Mouse (Mus musculus): ENCODE measurements around the gene Tmem121. TPM values are rescaled to one million over a fixed set of nuclear protein-coding genes. Genes with fewer than 3 reads are reported as not detected.
"Not testable (repeated sequence)": the region's sequence is repeated elsewhere in the genome, so short reads cannot be mapped to it uniquely, and the experiment has no call there.

The Tmem121 gene
- polyA plus RNA-seq, 1 experiment from 2014 or later: 9.5 TPM

DNA sequence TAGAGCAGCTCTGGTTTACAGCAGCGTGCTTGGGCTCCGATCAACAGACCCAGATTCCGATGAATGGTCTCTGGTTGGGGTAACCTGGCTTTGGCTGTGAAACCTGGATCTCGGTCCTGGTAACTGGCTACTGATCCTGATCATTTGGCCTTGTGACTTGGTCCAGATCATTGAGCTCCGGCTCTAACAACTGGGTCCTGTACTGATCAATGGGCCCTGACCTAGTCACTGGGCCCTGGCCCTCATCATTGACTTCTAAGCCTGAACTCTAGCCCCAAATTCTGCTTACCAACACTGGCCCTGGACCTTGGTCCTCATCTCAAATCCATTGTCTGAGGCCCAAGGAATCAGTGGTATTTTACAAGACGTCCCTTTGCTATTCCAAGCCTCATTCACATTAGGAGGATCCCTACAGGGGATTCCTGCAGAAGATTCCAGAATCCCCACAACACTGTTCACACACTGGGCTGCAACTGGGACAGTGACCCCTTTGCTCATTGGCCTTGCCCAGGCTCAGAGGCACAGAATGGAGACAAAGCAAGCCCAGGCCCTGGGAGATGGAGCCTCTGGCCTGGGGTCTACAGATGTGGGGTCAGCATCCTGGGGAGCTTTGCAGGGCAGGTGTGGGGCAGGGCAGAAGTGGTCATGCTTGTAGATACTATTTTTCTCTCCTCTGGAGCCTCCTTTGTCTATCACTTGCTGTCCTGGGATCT lies 46.0 kb downstream of the Tmem121 start:
- H3K4me3 ChIP-seq (replicated peaks); H3K9me3 ChIP-seq (replicated peaks); H3K27me3 ChIP-seq; H3K9ac ChIP-seq; ATAC-seq (replicated peaks; ENCODE audit: low FRiP score); H3K36me3 ChIP-seq; H3K27ac ChIP-seq; H3K4me1 ChIP-seq; H3K4me2 ChIP-seq: not testable (repeated sequence)
- WGBS: 86% methylated on average over 6 of the region's 6 CpGs

DNA sequence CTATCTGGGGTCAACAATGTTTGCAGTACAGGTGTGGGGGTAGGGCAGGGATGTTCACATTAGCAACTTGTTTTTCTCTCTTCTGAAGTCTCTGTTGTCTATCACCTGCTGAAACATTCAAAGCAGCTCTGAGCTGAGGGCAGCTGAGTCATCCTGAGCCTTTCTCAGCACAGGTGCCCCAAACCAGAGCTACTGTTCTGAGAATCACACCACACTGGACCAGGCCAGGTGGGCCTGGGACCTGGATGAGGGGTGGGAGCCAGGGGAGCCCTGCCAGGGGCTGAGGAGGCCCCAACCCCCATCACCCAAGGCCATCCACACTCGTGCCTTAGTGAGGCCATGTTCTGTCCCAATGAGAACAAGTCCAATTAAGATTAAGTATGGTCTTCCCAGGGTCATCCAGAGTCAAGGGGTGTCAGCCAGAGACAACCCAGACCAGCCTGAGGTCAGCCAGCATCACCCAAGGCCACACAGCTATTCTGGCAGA lies 46.6 kb downstream of the Tmem121 start:
- WGBS: 67% methylated on average over 1 of the region's 1 CpGs
- H3K27me3 ChIP-seq; ATAC-seq (replicated peaks; ENCODE audit: low FRiP score); H3K36me3 ChIP-seq; H3K4me2 ChIP-seq; H3K9me3 ChIP-seq (replicated peaks); H3K27ac ChIP-seq; H3K4me3 ChIP-seq (replicated peaks); H3K9ac ChIP-seq; H3K4me1 ChIP-seq: not testable (repeated sequence)

Other genes starting within 250 kb of the Tmem121 start
- 87.5 and 88.5 TPM in 2 replicates for gene Nudt14, start 243.8 kb upstream of the Tmem121 start, polyA plus RNA-seq (2015; fragmentation: Nextera tagmentation; extraction: Ambion mirVana)
- gene Btbd6, start 209.4 kb upstream of the Tmem121 start, polyA plus RNA-seq (2015; fragmentation: Nextera tagmentation; extraction: Ambion mirVana): 24.7 and 25.3 TPM in 2 replicates
- 62.4 and 70.4 TPM in 2 replicates for gene Brf1, start 185.2 kb upstream of the Tmem121 start, polyA plus RNA-seq (2015; fragmentation: Nextera tagmentation; extraction: Ambion mirVana)
- 12.6 and 14.3 TPM in 2 replicates for gene Pacs2, start 171.4 kb upstream of the Tmem121 start, polyA plus RNA-seq (2015; fragmentation: Nextera tagmentation; extraction: Ambion mirVana)
- gene Tex22, start 111.4 kb upstream of the Tmem121 start, polyA plus RNA-seq (2015; fragmentation: Nextera tagmentation; extraction: Ambion mirVana): 0.80 TPM in 1 of 2 replicates, not detected in the other
- 16.0 and 16.3 TPM in 2 replicates for gene Mta1, start 87.7 kb upstream of the Tmem121 start, polyA plus RNA-seq (2015; fragmentation: Nextera tagmentation; extraction: Ambion mirVana)
- gene Crip2, start 45.7 kb upstream of the Tmem121 start, polyA plus RNA-seq (2015; fragmentation: Nextera tagmentation; extraction: Ambion mirVana): 203 and 210 TPM in 2 replicates
- gene Crip1, start 39.6 kb upstream of the Tmem121 start, polyA plus RNA-seq (2015; fragmentation: Nextera tagmentation; extraction: Ambion mirVana): 309 and 310 TPM in 2 replicates
- gene Tedc1, start 29.5 kb upstream of the Tmem121 start, polyA plus RNA-seq (2015; fragmentation: Nextera tagmentation; extraction: Ambion mirVana): 40.2 and 42.0 TPM in 2 replicates

Measured in kidney, embryonic 15.5 days (tissue).